Mouse (Mus musculus) activated CD4-positive, CD25-positive, alpha-beta regulatory T cell (primary cell): ENCODE data around the gene Samd11. TPM values are rescaled to one million over a fixed set of nuclear protein-coding genes. Genes with fewer than 3 reads are reported as not detected.

Experiments used
- polyA plus RNA-seq, 2 experiments: library from polyadenylated mRNA; unstranded; fragments of 100-300 nt; shearing (Covaris generic); gene quantifications; one replicate each; pipeline ENCODE4 v1.2.1; 2017

The Samd11 gene
- 10 to 100 TPM in 1 of 2 experiments, under 1 TPM in 1; 0.27 to 12.4 TPM for polyA plus RNA-seq

DNA sequence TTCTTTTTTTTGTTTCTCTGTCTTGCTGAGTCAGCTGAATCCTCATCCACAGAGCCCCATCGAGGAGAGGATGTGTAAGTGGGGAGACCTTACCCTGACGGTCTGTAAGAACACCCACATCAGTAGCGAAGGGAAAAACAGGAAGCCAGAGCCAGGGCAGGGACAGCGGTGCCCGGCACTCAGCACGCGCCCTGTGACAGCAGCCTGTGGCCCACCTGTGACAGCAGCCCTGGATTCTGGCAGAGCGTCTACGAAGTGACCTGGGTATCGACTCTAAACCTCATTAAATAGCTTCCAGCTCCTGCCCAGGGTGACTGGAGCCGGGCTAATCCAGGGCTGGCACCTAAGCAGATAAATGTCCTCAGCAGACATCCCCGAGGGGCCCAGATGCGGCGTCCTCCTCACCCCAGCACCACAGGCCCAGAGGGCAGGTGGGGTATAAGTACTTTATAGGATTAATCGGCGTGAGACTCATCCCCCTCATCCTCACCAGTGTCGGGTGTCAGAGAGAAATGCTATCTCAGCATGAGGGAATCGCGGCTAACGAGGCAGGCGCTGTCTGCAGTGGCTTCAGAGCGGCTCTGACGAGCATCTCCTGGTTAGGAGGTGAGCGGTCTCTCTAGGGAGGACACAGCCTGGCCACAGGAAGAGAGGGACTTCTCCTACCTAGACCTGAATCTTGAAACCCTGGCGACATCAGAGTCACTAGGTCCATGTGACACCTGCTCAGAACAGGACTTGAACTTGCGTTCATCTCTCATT is at the start of gene Samd11:
Gene Samd11, minus strand, starts transcription at position 580 of the 762 bp plus-strand sequence.

DNA sequence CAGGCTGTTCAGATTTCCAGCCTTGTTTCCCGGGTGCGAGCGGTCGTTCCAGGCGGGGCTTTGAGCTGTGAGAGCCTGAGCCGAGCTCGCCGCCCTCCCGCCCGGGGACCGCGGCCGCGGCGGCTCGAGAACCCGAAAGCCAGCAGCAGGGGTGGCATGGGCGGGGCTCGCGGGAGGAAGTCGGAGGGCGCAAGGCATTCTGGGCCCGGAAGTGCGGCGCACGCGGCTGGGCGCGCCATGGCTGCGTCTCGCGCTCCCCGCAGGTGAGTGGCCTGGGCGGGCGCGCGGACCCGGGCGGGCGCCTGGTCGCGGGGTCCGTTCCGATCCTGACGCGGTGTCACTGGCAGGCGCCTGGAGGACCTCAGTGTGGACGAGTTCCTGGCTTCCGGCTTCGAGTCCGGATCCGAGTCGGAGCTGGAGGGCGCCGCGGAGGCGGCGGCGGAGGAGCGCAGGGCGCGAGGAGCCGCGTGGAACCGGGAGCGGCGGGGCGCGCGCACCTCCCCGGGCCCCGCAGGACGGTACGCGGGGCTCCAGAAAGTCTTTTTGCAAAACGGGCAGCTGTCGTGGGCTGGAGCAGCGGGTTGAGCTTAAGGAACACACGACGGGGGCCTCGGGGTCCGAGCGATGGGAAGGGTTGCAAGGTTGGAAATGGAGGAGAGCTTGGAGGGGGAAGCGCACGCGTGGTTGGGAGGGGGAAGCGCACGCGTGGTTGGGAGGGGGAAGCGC is 19.5 kb downstream of the Samd11 start, which contains the start of gene Noc2l:
Gene Noc2l, plus strand, starts transcription at position 203 of the 726 bp plus-strand sequence.

DNA sequence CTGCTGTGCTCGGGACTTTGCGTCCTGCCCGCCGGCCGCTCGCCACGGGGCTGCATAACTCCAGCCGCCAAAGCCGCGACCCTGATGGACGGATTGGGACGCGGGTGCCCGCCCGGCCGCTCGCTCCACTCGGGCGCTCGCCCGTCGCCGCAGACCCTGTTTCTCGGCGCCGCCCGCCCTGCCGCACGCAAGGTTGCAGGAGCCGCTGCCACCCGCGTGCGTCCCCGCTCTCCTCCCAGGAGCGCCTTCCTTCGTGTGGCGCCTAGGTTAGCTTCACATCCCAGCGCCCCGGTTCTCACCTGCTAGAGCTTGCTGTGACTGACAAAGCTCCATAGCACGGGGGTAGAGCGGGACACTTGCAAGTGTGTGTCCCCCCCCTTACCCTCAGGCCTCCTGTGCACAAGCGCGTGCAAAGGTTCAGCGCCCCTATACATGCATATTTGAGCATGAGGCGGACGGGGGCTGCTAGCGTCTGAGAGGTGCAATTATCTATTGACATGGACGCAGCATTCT is 20.7 kb downstream of the Samd11 start, which contains the start of gene Plekhn1:
Gene Plekhn1, minus strand, starts transcription at position 157 of the 513 bp plus-strand sequence.

DNA sequence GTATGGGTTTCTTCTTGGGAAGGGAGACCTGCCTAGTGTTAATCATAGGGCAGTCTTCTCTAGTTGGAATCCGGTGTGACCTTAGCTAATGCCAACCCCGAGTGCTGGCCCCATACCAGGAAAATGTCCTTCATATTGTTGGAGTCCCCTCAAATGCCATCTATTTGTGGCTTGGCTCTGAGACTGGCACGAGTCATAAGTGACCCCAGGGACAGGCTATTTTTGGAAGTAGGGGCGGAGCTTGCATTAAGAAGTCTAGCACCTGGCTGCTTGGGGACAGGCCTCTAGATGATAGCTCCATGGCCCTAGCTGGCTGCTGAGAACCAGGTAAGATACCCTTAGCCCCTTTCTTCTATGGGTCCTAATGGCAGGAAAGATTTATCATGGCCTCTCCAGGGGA is 39.8 kb downstream of the Samd11 start, which contains the start of gene Perm1:
Gene Perm1, plus strand, starts transcription at position 220 of the 400 bp plus-strand sequence.

DNA sequence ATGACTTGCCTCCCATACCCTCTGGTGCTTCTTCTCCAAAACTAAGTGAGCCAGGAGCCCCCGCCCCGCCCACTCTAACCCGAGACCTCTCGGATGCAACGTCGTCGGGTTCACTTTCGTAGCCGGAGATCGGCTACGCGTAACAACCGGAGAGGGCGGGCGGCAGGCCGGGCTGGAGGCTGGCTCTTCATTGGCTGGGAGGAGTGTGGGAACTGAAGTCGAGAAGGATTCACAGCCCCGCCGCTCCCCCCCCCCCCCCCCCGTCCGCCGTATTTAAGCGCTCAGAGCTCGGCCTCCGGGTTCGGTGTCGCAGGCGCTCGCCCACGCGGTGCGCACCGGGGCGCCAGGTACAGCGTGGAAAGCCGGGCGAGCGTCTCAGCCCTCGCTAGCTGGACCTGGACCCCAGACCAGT is 52.5 kb downstream of the Samd11 start, which contains the start of gene AW011738:
Gene AW011738, plus strand, starts transcription at position 304 of the 412 bp plus-strand sequence.

DNA sequence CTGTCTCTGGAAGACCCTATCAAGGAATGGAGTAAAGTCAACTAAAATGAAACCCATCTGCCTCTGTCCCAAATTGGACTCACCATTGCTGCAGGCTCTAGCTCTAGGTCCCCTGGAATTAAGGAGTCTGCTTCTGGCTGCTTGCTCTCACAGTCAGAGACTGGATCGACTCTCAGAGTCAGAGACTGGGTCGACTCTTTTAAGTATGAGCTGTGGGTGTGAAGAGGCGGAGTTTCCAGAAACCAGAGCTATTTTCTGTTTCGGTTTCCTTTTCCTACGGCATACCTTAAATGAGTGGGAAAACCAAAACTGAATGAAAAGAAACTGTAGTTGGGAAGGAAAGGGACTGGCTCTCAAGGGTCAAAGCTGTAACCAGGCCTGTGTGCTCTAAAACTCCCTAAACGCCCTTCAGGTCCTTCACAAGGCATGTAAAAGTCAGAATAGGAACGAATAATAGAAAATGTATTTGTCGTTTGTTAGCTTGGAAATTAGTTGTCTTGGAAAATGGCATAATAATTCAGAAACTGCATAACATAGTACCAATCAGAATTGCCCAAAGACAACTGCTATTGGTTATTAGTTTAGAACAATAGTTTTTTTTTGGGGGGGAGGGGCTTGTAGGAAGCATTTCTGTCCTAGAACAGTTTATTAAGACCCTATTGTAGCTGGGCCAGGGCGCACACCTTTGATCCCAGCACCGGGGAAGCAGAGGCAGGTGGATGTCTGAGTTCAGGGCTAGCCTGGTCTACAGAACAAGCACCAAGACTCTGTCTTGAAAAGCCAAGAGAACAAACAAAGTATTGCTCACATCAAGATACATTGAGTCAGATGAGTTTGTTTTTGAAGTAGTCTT is 54.6 kb downstream of the Samd11 start, which contains the start of gene Isg15:
Gene Isg15, minus strand, starts transcription at position 196 of the 853 bp plus-strand sequence.

DNA sequence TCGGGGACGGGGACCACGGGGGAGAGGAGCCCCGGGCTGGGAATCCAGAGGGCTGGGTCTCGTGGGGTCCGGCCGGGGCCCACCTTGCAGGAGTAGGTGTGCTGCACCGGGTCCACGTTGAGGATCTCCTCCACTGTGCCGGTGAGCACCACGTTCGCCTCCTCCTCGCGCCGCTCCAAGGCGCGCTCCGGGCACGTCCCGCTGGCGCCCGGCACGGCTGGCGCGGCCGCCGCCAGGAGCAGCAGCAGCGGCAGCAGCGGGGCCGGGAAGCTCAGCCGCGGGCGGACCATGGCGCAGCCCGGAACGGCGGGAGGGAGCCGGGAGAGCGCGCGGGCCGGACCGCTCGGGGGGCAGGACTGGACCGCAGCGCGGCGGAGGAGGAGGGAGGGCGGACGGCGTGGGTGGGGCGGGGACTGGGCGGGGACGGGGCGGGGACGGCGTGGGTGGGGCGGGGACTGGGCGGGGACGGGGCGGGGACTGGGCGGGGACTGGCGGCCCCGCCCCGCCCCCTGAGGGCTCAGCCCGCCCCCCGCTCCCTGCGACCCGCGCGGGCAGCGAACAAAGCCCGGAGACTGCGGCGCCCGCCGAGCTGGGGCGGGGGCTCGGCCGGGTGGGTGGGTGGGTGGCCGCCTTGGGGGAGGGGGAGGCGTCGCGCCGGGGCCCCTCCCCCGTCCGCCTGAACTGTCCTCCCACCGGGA is 58.2 kb downstream of the Samd11 start, which contains the start of gene Agrn:
Gene Agrn, minus strand, starts transcription at position 358 of the 698 bp plus-strand sequence.

Other genes with a start within 250 kb of the Samd11 start
- 1,000 to 10,000 TPM in 1 of 2 experiments, 100 to 1,000 TPM in 1; 923 to 1,159 TPM for gene Tnfrsf4, start 241.8 kb downstream of the Samd11 start, polyA plus RNA-seq
- gene Tnfrsf18, start 229.5 kb downstream of the Samd11 start, polyA plus RNA-seq, result 1,000 to 10,000 TPM in 1 of 2 experiments, 100 to 1,000 TPM in 1; 560 to 1,034 TPM
- under 1 TPM; 0.22 to 0.50 TPM for gene Ttll10, start 196.2 kb downstream of the Samd11 start, polyA plus RNA-seq
- gene 9430015G10Rik, start 145.7 kb downstream of the Samd11 start, polyA plus RNA-seq, result 10 to 100 TPM; 13.2 to 14.3 TPM
- under 1 TPM in 1 of 2 experiments, not detected in 1; 0.07 TPM for gene Rnf223, start 125.1 kb downstream of the Samd11 start, polyA plus RNA-seq
- gene Agrn, start 58.2 kb downstream of the Samd11 start, polyA plus RNA-seq, result 1 to 10 TPM; 3.9 to 6.5 TPM
- gene Isg15, start 54.8 kb downstream of the Samd11 start, polyA plus RNA-seq, result 10 to 100 TPM; 71.8 to 72.7 TPM
- gene AW011738, start 52.4 kb downstream of the Samd11 start, polyA plus RNA-seq, result 10 to 100 TPM; 18.1 to 19.0 TPM
- gene Perm1, start 39.8 kb downstream of the Samd11 start, polyA plus RNA-seq, result 1 to 10 TPM; 1.4 to 2.0 TPM
- 10 to 100 TPM; 19.0 to 19.5 TPM for gene Plekhn1, start 20.8 kb downstream of the Samd11 start, polyA plus RNA-seq
- 100 to 1,000 TPM; 107 to 135 TPM for gene Noc2l, start 19.6 kb downstream of the Samd11 start, polyA plus RNA-seq
- gene Vmn2r-ps159, start 75.4 kb upstream of the Samd11 start, polyA plus RNA-seq, result under 1 TPM in 1 of 2 experiments, not detected in 1; 0.06 TPM